Mouse (Mus musculus): ENCODE results near the gene Rara.

DNA sequence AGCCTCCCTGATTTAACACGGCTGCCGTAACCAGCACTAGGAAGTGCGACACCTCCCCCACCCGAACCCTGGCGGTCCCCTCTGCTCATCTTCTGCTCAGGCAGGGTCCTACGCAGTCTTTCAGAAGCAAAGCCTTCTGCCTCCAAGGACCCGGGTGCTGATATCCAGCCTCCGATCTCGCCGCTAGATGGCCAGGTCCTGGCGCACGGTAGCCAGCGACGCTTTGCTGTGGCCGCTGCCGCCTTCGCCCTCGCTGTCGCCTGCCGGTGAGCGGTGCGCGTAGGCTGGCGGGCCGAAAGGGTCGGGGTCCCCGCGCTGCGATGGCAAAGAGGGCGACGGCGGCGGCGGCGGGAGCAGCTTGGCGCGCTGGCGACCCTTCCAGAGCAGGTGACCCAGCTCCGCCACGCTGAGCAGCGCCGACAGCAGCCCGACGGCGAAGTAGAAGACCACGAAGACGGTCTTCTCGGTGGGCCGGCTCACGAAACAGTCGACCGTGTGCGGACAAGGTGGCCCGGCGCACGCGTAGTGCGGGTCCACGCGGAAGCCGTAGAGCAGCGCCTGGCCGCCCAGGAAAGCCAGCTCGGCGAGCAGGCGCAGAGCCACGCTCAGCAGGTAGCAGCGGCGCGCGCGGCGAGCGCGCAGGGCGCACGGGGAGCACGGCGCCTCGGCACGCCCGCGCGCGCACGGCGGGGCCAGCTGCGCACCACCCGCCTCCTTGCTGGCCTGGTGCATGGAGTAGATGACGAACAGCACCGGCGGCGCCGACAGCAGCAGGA, 54.6 kb downstream of the Rara start:
- TF ChIP-seq CTCF (IDR thresholded peaks at IDR 0.05) (peak; percentile 78), POLR2A (IDR thresholded peaks at IDR 0.05; ENCODE audit: insufficient read depth, low read depth, low read length) (no peak), EP300 (IDR thresholded peaks at IDR 0.05; ENCODE audit: insufficient read depth, low read depth, low read length) (no peak)

Measured in heart, adult 2 months (tissue).